ENCODE assay signal across 9 mouse cellular contexts in the genomic region with DNA sequence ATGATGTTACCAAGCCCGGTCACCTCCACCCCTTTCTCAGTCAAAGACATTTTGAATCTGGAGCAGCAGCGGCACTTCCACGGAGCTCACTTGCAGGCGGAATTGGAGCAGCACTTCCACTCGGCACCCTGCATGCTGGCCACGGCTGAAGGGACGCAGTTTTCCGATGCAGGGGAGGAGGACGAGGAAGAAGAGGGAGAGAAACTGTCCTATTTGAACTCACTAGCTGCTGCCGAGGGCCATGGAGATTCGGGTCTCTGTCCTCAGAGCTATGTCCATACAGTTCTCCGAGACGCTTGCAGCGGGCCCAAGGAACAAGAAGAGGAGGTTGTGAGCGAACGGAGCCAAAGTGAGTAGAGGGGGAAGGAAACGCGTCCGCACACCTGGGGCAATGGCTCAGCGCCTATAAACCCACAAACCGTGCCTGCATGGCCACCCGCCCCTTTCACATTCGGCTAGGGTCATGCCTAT. TPM values are rescaled to one million over a fixed set of nuclear protein-coding genes. Genes with fewer than 3 reads are reported as not detected.
DNase-seq lines count a peak whose midpoint lies in the region; ATAC-seq and TF ChIP-seq lines count a peak whose summit lies in the region.
"Had no signal": no experiment of that assay in that cellular context is flagged by ENCODE, and none has a peak within 500 bp of the region (broad histone marks: within the 10 kb centered on the region; RNA-seq: fewer than 3 reads in every experiment).

No protein-coding gene starts in this region.

- H3K4me1 ChIP-seq in heart, postnatal 0 days (ENCODE audit: control insufficient read depth, insufficient read depth): peaks cover 4% of the 10 kb centered on the region; the same call in 1 of the 2 replicates

- TF ChIP-seq EP300 in heart, postnatal 0 days (IDR thresholded peaks at IDR 0.05; ENCODE audit: low read depth): no peak

- H3K4me2 ChIP-seq in heart, postnatal 0 days (ENCODE audit: low read depth, low read length): no peak overlapping the region

- no peak for ATAC-seq in heart, postnatal 0 days (ENCODE audit: insufficient read depth, low read depth)
- ATAC-seq in megakaryocyte, adult 5-6 weeks (ENCODE audit: poor library complexity, severe bottlenecking): peak; percentile 31; the same call in 1 of the 2 replicates

- H3K27ac ChIP-seq in heart, postnatal 0 days (ENCODE audit: low read depth): no peak overlapping the region

- WGBS in heart, postnatal 0 days: 3% methylated on average over 23 of the region's 23 CpGs

- H3K9me3 ChIP-seq in heart, postnatal 0 days (replicated peaks; ENCODE audit: control insufficient read depth, low read length): no peaks in the 10 kb centered on the region

- no peaks in the 10 kb centered on the region for H3K36me3 ChIP-seq in heart, postnatal 0 days (replicated peaks; ENCODE audit: control insufficient read depth, insufficient read depth, low read length)

- no peak for TF ChIP-seq CTCF in heart, postnatal 0 days (IDR thresholded peaks at IDR 0.05; ENCODE audit: low read depth)

- peak overlapping the region; percentile 18; the same call in 1 of the 2 replicates for H3K4me3 ChIP-seq in heart, postnatal 0 days (ENCODE audit: low read depth, low read length)

- H3K9ac ChIP-seq in heart, postnatal 0 days (replicated peaks; ENCODE audit: low read depth, low read length): no peak overlapping the region

- H3K27me3 ChIP-seq in heart, postnatal 0 days (ENCODE audit: control insufficient read depth, insufficient read depth, low read length): peaks cover 98% of the 10 kb centered on the region

- DNase-seq in heart, adult 11 months: peak; percentile 77
- no peak for DNase-seq in heart, adult 8-10 months (ENCODE audit: low spot score)
- DNase-seq in R1 (ENCODE audit: low read depth, low spot score): peak; percentile 51
- DNase-seq in heart, postnatal 0 days (ENCODE audit: low spot score): no peak
- DNase-seq in thymus, postnatal 14 days: no peak
- DNase-seq in frontal cortex, postnatal 10 days (ENCODE audit: low spot score in 2 of 2): no peak
- no peak for DNase-seq in lung, postnatal 10 days
- DNase-seq: adrenal gland, adult 2 months had no signal

RNA-seq across cellular contexts. Expression of a gene that starts 0.4 kb away (rescaled TPM):
- total RNA-seq in heart, adult 8-10 months (2022): not detected
- 0.15 TPM in 1 of 2 replicates, not detected in the other for total RNA-seq in heart, postnatal 0 days (2014; rRNA removed; ENCODE audit: low replicate concordance)
- not detected in 2 replicates for polyA plus RNA-seq in heart, postnatal 0 days (2015; fragmentation: Nextera tagmentation; extraction: Ambion mirVana)
- total RNA-seq in megakaryocyte, adult 5-6 weeks (2015): not detected in 2 replicates
- total RNA-seq in megakaryocyte, adult 5-6 weeks (2017): not detected in 2 replicates
- total RNA-seq: adrenal gland, adult 2 months had no signal
- polyA plus RNA-seq: adrenal gland, adult 2 months had no signal

Comparison
In these comparisons a context has a peak if more than half of its experiments do, and no peak if none do; other contexts are left out.
1. DNase-seq: peak in heart, adult 11 months (single experiment) and R1 (single experiment); none in heart, adult 8-10 months (single experiment), heart, postnatal 0 days (single experiment), thymus, postnatal 14 days (single experiment), frontal cortex, postnatal 10 days (0 of 2) and lung, postnatal 10 days (single experiment).